Mouse (Mus musculus) erythroblast, embryonic 14.5 days (primary cell): ENCODE measurements around the gene Ptpre.
"Not testable (repeated sequence)": the region's sequence is repeated elsewhere in the genome, so short reads cannot be mapped to it uniquely, and the experiment has no call there.

Source experiments
- GATA1 ChIP-seq: IDR thresholded peaks from 2 replicates; pipeline ENCODE4 v1.6.1; 2012; ENCODE audit warnings: low read length, inconsistent platforms, mixed read lengths
- TAL1 ChIP-seq: IDR thresholded peaks from 3 replicates; pipeline ENCODE4 v1.6.1; 2012; ENCODE audit warnings: low read length, inconsistent platforms, mixed read lengths

GRCm38 (mm10) chr7:135697021-135697740 lies 159.9 kb downstream of the Ptpre start:
- not testable (repeated sequence) for TF ChIP-seq TAL1, GATA1
